Mouse (Mus musculus) duodenum, adult 2 months (tissue): ENCODE data around the gene Gm20883. TPM values are rescaled to one million over a fixed set of nuclear protein-coding genes. Genes with fewer than 3 reads are reported as not detected.

Experiments used
- polyA plus RNA-seq: library from polyadenylated mRNA; depleted of rRNA; stranded (reverse); fragments of >200 nt; gene quantifications from 2 replicates; pipeline ENCODE4 v1.2.3, GENCODE M21; 2012; ENCODE audit warnings: low replicate concordance; rRNA removed

The Gm20883 gene
- not detected in 2 replicates for polyA plus RNA-seq

DNA sequence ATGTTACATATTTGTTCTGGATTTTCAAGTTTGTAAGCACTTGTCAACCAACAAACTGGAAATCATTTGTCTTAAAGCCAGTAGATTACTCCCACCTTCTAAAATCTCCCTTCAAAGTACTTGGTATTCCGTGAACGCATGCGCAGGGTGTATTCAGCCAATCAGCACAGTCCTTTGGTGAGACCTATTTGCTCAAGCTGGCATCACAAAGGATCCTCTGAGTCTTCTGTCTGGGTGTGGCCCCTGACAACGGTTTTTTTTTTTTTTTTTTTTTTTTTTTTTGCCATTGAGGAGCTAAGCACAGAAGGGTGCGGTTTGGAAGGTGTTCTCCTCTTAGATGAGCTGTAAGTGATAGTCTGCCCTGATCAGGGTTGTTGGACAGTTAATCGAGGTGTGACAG, at the start of gene Gm20883:
Gm20883 (plus strand) TSS at position 301 of the 400 bp plus-strand sequence.

